Mouse (Mus musculus) gastrocnemius, adult 2 months (tissue): Measurements from ENCODE around the gene Eps8l2. TPM values are rescaled to one million over a fixed set of nuclear protein-coding genes. Genes with fewer than 3 reads are reported as not detected.
A peak's percentile ranks its signal among the peaks of the same experiment; 100 is the strongest.
"Not testable (repeated sequence)": the region's sequence is repeated elsewhere in the genome, so short reads cannot be mapped to it uniquely, and the experiment has no call there.

Source experiments
- DNase-seq: peaks from one replicate; pipeline ENCODE4 v3.0.0; 2022
- H3K27ac ChIP-seq: fragments of 200-600 bp; 2 replicates; pipeline ENCODE4 v1.8.1; 2022; ENCODE audit warnings: mild to moderate bottlenecking
- H3K4me3 ChIP-seq: fragments of 200-600 bp; 2 replicates; pipeline ENCODE4 v1.8.1; 2022; ENCODE audit warnings: mild to moderate bottlenecking, moderate library complexity
- CTCF ChIP-seq: fragments of 200-600 bp; IDR thresholded peaks from 2 replicates; pipeline ENCODE4 v1.8.1; 2022; ENCODE audit warnings: antibody characterized with exemption, mild to moderate bottlenecking, moderate library complexity
- intact Hi-C: fragments of 180-260 bp; cut with DNase I; formaldehyde crosslinking; loops from one replicate; pipeline ENCODE4 v1.15.1; 2025
- total RNA-seq, 2 experiments: library from RNA; stranded (reverse); gene quantifications; 2 replicates each; pipeline ENCODE4 v1.2.3; 2021

Gene Eps8l2
- total RNA-seq, 2 experiments from 2014 or later: 2.6 to 3.1 TPM

DNA sequence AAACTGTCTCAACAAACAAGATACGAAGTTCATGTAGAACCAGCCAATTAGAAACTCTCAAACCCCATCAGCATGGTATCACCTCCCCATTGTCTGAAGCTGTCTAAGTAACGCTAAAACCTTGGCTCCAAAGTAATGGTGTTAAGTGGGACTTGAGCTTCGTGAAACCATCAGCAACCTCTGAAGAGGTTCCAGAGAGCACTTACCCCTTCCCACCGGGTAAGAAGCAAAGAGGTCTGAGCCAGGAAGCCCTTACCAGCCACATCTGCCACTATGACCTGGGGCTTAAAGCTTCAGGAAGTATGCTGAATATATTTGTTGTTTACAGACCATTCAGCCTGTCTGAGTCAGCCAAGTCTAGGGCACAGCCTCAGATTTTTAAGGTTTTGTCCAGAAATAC lies 66.8 kb downstream of the Eps8l2 start:
- H3K27ac ChIP-seq: no peak overlapping the region
- intact Hi-C loops: no loop called here
- no peak for DNase-seq
- TF ChIP-seq CTCF: no peak
- no peak overlapping the region for H3K4me3 ChIP-seq

GRCm38 (mm10) chr7:141407670-141408069 lies 69.0 kb downstream of the Eps8l2 start:
- H3K27ac ChIP-seq, H3K4me3 ChIP-seq, DNase-seq: not testable (repeated sequence)
- intact Hi-C loops: loop anchor here (2.0 kb wide), 1 partner anchor 117 kb away; no protein-coding TSS in a partner anchor

DNA sequence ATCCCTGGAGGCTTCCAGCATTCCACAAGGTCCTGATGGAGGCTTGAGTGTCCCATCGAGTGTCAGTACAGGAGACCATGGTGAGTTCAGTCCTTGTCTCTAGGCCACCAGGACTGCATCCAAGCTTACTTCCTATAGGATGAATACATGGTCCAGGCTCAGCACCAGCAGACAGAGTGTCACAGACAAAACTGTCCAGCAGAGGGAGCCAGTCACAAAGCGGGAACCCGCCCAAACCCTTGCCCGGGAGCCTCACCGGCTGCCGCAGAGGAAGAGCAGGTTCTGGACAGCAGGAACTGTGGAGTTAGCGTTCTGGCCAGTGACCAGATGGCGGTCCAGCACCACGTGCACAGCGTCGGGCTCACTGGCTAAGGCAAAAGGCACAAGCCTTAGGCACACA lies 70.2 kb downstream of the Eps8l2 start:
- intact Hi-C loops: loop anchor here (1.0 to 2.0 kb wide), 2 partner anchors 28 to 116 kb away; partner anchors contain the start of gene Slc25a22
- Histone ChIP-seq H3K4me3 (no peak overlapping the region), H3K27ac (peak overlapping the region; percentile 46; the same call in 1 of the 2 replicates)
- peak; percentile 90 for DNase-seq
- no peak; the same call in 1 of the 2 replicates for TF ChIP-seq CTCF

DNA sequence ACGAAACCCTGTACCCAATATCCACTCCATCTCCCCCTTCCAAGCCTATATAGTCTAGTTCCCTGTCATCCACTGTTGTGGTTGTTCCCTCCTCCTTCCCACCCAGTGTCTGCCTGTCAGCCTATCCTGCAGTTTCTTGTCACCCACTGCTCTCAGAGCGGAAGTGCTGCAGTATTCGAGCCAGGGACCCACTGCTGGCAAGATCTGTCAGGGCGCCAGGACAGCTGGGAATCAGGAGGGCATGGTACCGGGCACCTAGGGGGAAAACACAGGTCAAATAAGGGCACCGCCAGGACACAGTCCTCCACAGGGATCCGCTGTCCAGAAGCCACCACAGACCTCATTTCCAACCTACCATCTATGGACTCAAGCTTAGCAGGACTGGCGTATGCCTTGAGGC lies 72.0 kb downstream of the Eps8l2 start:
- intact Hi-C loops: loop anchor here (5.0 kb wide), 1 partner anchor 47 kb away; the partner anchor contains the start of gene Pnpla2
- no peak for TF ChIP-seq CTCF
- no peak overlapping the region for H3K4me3 ChIP-seq
- H3K27ac ChIP-seq: no peak overlapping the region
- DNase-seq: no peak

- Histone ChIP-seq H3K4me3 (no peak overlapping the region), H3K27ac (no peak overlapping the region)
- TF ChIP-seq CTCF: no peak
- DNase-seq: no peak
- intact Hi-C loops: loop anchor here (5.0 kb wide), 1 partner anchor 46 kb away; the partner anchor contains the start of gene Pnpla2
Measured at GRCm38 (mm10) chr7:141411667-141412066, 73.0 kb downstream of the Eps8l2 start.

Other genes with a start within 250 kb of the Eps8l2 start
- 1 to 10 TPM; 1.7 TPM for gene Sigirr, start 238.3 kb upstream of the Eps8l2 start, total RNA-seq
- gene Ano9, start 221.1 kb upstream of the Eps8l2 start, total RNA-seq: not detected
- gene Ptdss2, start 216.5 kb upstream of the Eps8l2 start, total RNA-seq: 10 to 100 TPM; 19.5 to 20.5 TPM
- 10 to 100 TPM; 46.5 to 50.9 TPM for gene Rnh1, start 166.0 kb upstream of the Eps8l2 start, total RNA-seq
- 100 to 1,000 TPM; 117 to 119 TPM for gene Hras, start 144.9 kb upstream of the Eps8l2 start, total RNA-seq
- gene Lrrc56, start 144.7 kb upstream of the Eps8l2 start, total RNA-seq: 1 to 10 TPM; 1.7 to 2.1 TPM
- gene Lmntd2, start 124.8 kb upstream of the Eps8l2 start, total RNA-seq: not detected
- under 1 TPM in 1 of 2 experiments, not detected in 1; 0.28 TPM for gene Rassf7, start 123.0 kb upstream of the Eps8l2 start, total RNA-seq
- gene Phrf1, start 110.1 kb upstream of the Eps8l2 start, total RNA-seq: 10 to 100 TPM; 22.4 to 28.1 TPM
- gene Irf7, start 72.4 kb upstream of the Eps8l2 start, total RNA-seq: 1 to 10 TPM; 1.1 TPM
- gene Cdhr5, start 62.1 kb upstream of the Eps8l2 start, total RNA-seq: not detected
- not detected for gene Sct, start 59.7 kb upstream of the Eps8l2 start, total RNA-seq
- not detected for gene Drd4, start 46.9 kb upstream of the Eps8l2 start, total RNA-seq
- gene Deaf1, start 11.2 kb upstream of the Eps8l2 start, total RNA-seq: 10 to 100 TPM; 13.3 to 14.0 TPM
- 10 to 100 TPM; 11.5 to 16.9 TPM for gene Tmem80, start 11.1 kb upstream of the Eps8l2 start, total RNA-seq
- 10 to 100 TPM; 77.5 to 88.3 TPM for gene Taldo1, start 53.3 kb downstream of the Eps8l2 start, total RNA-seq
- 1 to 10 TPM; 5.5 to 8.3 TPM for gene Gatd1, start 75.3 kb downstream of the Eps8l2 start, total RNA-seq
- under 1 TPM; 0.28 to 0.31 TPM for gene Cend1, start 90.6 kb downstream of the Eps8l2 start, total RNA-seq
- 10 to 100 TPM; 18.6 to 26.1 TPM for gene Slc25a22, start 99.0 kb downstream of the Eps8l2 start, total RNA-seq
- under 1 TPM; 0.08 to 0.20 TPM for gene Pidd1, start 105.1 kb downstream of the Eps8l2 start, total RNA-seq
- 100 to 1,000 TPM; 567 to 623 TPM for gene Rplp2, start 108.5 kb downstream of the Eps8l2 start, total RNA-seq
- gene Pnpla2, start 116.3 kb downstream of the Eps8l2 start, total RNA-seq: 100 to 1,000 TPM; 345 to 348 TPM
- gene Cracr2b, start 122.2 kb downstream of the Eps8l2 start, total RNA-seq: 1 to 10 TPM; 6.1 to 6.3 TPM
- 10 to 100 TPM; 83.2 to 90.2 TPM for gene Cd151, start 128.5 kb downstream of the Eps8l2 start, total RNA-seq
- gene Polr2l, start 136.3 kb downstream of the Eps8l2 start, total RNA-seq: 10 to 100 TPM; 55.5 to 58.8 TPM
- gene Tspan4, start 136.4 kb downstream of the Eps8l2 start, total RNA-seq: 1 to 10 TPM; 7.6 to 8.2 TPM
- 10 to 100 TPM; 11.5 to 21.6 TPM for gene Chid1, start 201.0 kb downstream of the Eps8l2 start, total RNA-seq
- gene Ap2a2, start 223.3 kb downstream of the Eps8l2 start, total RNA-seq: 10 to 100 TPM; 52.2 to 52.9 TPM